ENCODE assay signal across 8 mouse cellular contexts in genomic region chr6:87614794-87615695, GRCm38 (mm10). TPM values are rescaled to one million over a fixed set of nuclear protein-coding genes. Genes with fewer than 3 reads are reported as not detected.
DNase-seq lines count a peak whose midpoint lies in the region; ATAC-seq and TF ChIP-seq lines count a peak whose summit lies in the region.

No protein-coding gene starts in this region.

- peak; percentile 50 for TF ChIP-seq CTCF in heart, adult 2 months (IDR thresholded peaks at IDR 0.05)

- no peak for TF ChIP-seq POLR2A in heart, adult 2 months (IDR thresholded peaks at IDR 0.05; ENCODE audit: insufficient read depth, low read depth, low read length)

- no peak overlapping the region for H3K27ac ChIP-seq in heart, adult 2 months
- H3K27ac ChIP-seq in heart, embryonic 11.5 days (ENCODE audit: low read depth, low read length): no peak overlapping the region
- no peak overlapping the region for H3K27ac ChIP-seq in embryonic facial prominence, embryonic 14.5 days (replicated peaks; ENCODE audit: low read depth, low read length)
- 0 out of 2 replicates have a peak overlapping the region, but pooled peaks have one; percentile 2 for H3K27ac ChIP-seq in midbrain, embryonic 15.5 days

- H3K36me3 ChIP-seq in heart, adult 2 months (ENCODE audit: control insufficient read depth, insufficient read depth, low read length): no peaks in the 10 kb centered on the region
- H3K36me3 ChIP-seq in heart, embryonic 11.5 days (ENCODE audit: control insufficient read depth, insufficient read depth, low read length): no peaks in the 10 kb centered on the region
- H3K36me3 ChIP-seq in embryonic facial prominence, embryonic 14.5 days (ENCODE audit: control insufficient read depth, insufficient read depth, low read length): no peaks in the 10 kb centered on the region
- no peaks in the 10 kb centered on the region for H3K36me3 ChIP-seq in midbrain, embryonic 15.5 days (replicated peaks)

- H3K9ac ChIP-seq in heart, adult 2 months (ENCODE audit: low read depth, low read length): no peak overlapping the region
- H3K9ac ChIP-seq in heart, embryonic 11.5 days (ENCODE audit: low read depth, low read length): no peak overlapping the region
- H3K9ac ChIP-seq in embryonic facial prominence, embryonic 14.5 days (ENCODE audit: low read depth, low read length): no peak overlapping the region
- no peak overlapping the region for H3K9ac ChIP-seq in midbrain, embryonic 15.5 days

- H3K4me1 ChIP-seq in heart, adult 2 months (ENCODE audit: control insufficient read depth, insufficient read depth, low read length): no peaks in the 10 kb centered on the region
- no peaks in the 10 kb centered on the region for H3K4me1 ChIP-seq in heart, embryonic 11.5 days (ENCODE audit: control insufficient read depth, insufficient read depth, low read length)
- no peaks in the 10 kb centered on the region for H3K4me1 ChIP-seq in embryonic facial prominence, embryonic 14.5 days (ENCODE audit: control insufficient read depth, insufficient read depth, low read length)
- no peaks in the 10 kb centered on the region for H3K4me1 ChIP-seq in midbrain, embryonic 15.5 days

- intact Hi-C loops in heart, adult 2 months (cut with DNase I): no loop called here

- DNase-seq in heart, adult 2 months: peak; percentile 13 to 50
- DNase-seq in 3T3-L1 (ENCODE audit: low read depth, low spot score): peak; percentile 40
- DNase-seq in ZHBTc4 (ENCODE audit: low read depth, low spot score): peak; percentile 74
- DNase-seq in embryonic facial prominence, embryonic 14.5 days (ENCODE audit: low spot score): peak; percentile 26
- DNase-seq in induced T-regulatory cell, adult 2 months (ENCODE audit: low read depth): peak; percentile 50
- no peak for DNase-seq in frontal cortex, postnatal 36 days (ENCODE audit: low spot score in 2 of 2)

- no peaks in the 10 kb centered on the region for H3K79me2 ChIP-seq in heart, adult 2 months (replicated peaks; ENCODE audit: control insufficient read depth, insufficient read depth, low read length)

- H3K4me3 ChIP-seq in heart, adult 2 months: no peak overlapping the region
- no peak overlapping the region for H3K4me3 ChIP-seq in heart, embryonic 11.5 days (ENCODE audit: low read depth, low read length)
- no peak overlapping the region for H3K4me3 ChIP-seq in embryonic facial prominence, embryonic 14.5 days (ENCODE audit: low read depth, low read length)
- H3K4me3 ChIP-seq in midbrain, embryonic 15.5 days: no peak overlapping the region

- WGBS in heart, adult 2 months: 53% methylated on average over 11 of the region's 11 CpGs
- WGBS in heart, embryonic 11.5 days (ENCODE audit: insufficient replicate concordance): 50% methylated on average over 11 of the region's 11 CpGs
- 44% methylated on average over 11 of the region's 11 CpGs for WGBS in embryonic facial prominence, embryonic 14.5 days
- WGBS in midbrain, embryonic 15.5 days: 66% methylated on average over 11 of the region's 11 CpGs

- no peaks in the 10 kb centered on the region for H3K9me3 ChIP-seq in heart, embryonic 11.5 days (replicated peaks; ENCODE audit: control insufficient read depth, low read length)
- no peaks in the 10 kb centered on the region for H3K9me3 ChIP-seq in embryonic facial prominence, embryonic 14.5 days (ENCODE audit: control insufficient read depth, low read length)
- H3K9me3 ChIP-seq in midbrain, embryonic 15.5 days: no peaks in the 10 kb centered on the region

- no peak overlapping the region for H3K4me2 ChIP-seq in heart, embryonic 11.5 days
- H3K4me2 ChIP-seq in embryonic facial prominence, embryonic 14.5 days (ENCODE audit: low read depth, low read length): no peak overlapping the region
- H3K4me2 ChIP-seq in midbrain, embryonic 15.5 days: no peak overlapping the region

- no peaks in the 10 kb centered on the region for H3K27me3 ChIP-seq in heart, adult 2 months (ENCODE audit: control insufficient read depth, insufficient read depth, low read length)
- no peaks in the 10 kb centered on the region for H3K27me3 ChIP-seq in heart, embryonic 11.5 days (ENCODE audit: control insufficient read depth, insufficient read depth, low read length)
- no peaks in the 10 kb centered on the region for H3K27me3 ChIP-seq in embryonic facial prominence, embryonic 14.5 days (replicated peaks; ENCODE audit: control insufficient read depth, insufficient read depth, low read length)
- H3K27me3 ChIP-seq in midbrain, embryonic 15.5 days (replicated peaks): no peaks in the 10 kb centered on the region

- TF ChIP-seq EP300 in heart, adult 2 months (IDR thresholded peaks at IDR 0.05; ENCODE audit: insufficient read depth, low read depth, low read length): no peak

- no peak for ATAC-seq in heart, embryonic 11.5 days (replicated peaks; ENCODE audit: insufficient number of reproducible peaks, low FRiP score, low TSS enrichment)
- ATAC-seq in embryonic facial prominence, embryonic 14.5 days (ENCODE audit: low read depth): peak; percentile 26; the same call in 1 of the 2 replicates
- ATAC-seq in midbrain, embryonic 15.5 days (replicated peaks): no peak

RNA-seq across cellular contexts. Expression of gene Prokr1, which starts 24.5 kb away (rescaled TPM):
- under 1 TPM; 0.37 to 0.77 TPM for total RNA-seq in heart, adult 2 months (2021)
- polyA plus RNA-seq in heart, adult 2 months (2012; rRNA removed): 0.23 and 0.97 TPM in 2 replicates
- 1.8 and 3.0 TPM in 2 replicates for polyA plus RNA-seq in heart, embryonic 11.5 days (2014; fragmentation: Nextera tagmentation; extraction: Ambion mirVana)
- polyA plus RNA-seq in embryonic facial prominence, embryonic 14.5 days (2014; fragmentation: Nextera tagmentation; extraction: Ambion mirVana): 10.1 and 10.3 TPM in 2 replicates
- polyA plus RNA-seq in midbrain, embryonic 15.5 days (2015; fragmentation: Nextera tagmentation; extraction: Ambion mirVana): 2.0 and 2.1 TPM in 2 replicates

RNA-seq across cellular contexts. Expression of gene Aplf, which starts 56.9 kb away (rescaled TPM):
- 1 to 10 TPM; 2.1 to 2.6 TPM for total RNA-seq in heart, adult 2 months (2021)
- 1.4 and 2.1 TPM in 2 replicates for polyA plus RNA-seq in heart, adult 2 months (2012; rRNA removed)
- polyA plus RNA-seq in heart, embryonic 11.5 days (2014; fragmentation: Nextera tagmentation; extraction: Ambion mirVana): 9.3 and 10.1 TPM in 2 replicates
- polyA plus RNA-seq in embryonic facial prominence, embryonic 14.5 days (2014; fragmentation: Nextera tagmentation; extraction: Ambion mirVana): 11.8 and 15.6 TPM in 2 replicates
- polyA plus RNA-seq in midbrain, embryonic 15.5 days (2015; fragmentation: Nextera tagmentation; extraction: Ambion mirVana): 7.2 and 7.7 TPM in 2 replicates

Comparison
In these comparisons a context has a peak if more than half of its experiments do, and no peak if none do; other contexts are left out.
1. DNase-seq: peak in heart, adult 2 months (2 of 2), 3T3-L1 (single experiment), ZHBTc4 (single experiment), embryonic facial prominence, embryonic 14.5 days (single experiment) and induced T-regulatory cell, adult 2 months (single experiment); none in frontal cortex, postnatal 36 days (0 of 2).